Mouse (Mus musculus) myocyte (in vitro differentiated cells): ENCODE measurements around the gene Tenm4. TPM values are rescaled to one million over a fixed set of nuclear protein-coding genes. Genes with fewer than 3 reads are reported as not detected.

Experiments used
- H3K27me3 ChIP-seq: one replicate; pipeline ENCODE4 v1.6.1; 2011; ENCODE audit not compliant: control insufficient read depth, insufficient read depth, insufficient read length
- H3K36me3 ChIP-seq: one replicate; pipeline ENCODE4 v1.6.1; 2011; ENCODE audit not compliant: control insufficient read depth, insufficient read depth
- H3K4me2 ChIP-seq: one replicate; pipeline ENCODE4 v1.6.1; 2011; ENCODE audit warnings: low read depth, control low read depth
- H3K4me3 ChIP-seq: one replicate; pipeline ENCODE4 v1.5.1; 2011; ENCODE audit warnings: mild to moderate bottlenecking, control low read depth, moderate library complexity
- H3K79me2 ChIP-seq: one replicate; pipeline ENCODE4 v1.6.1; 2011; ENCODE audit not compliant: control insufficient read depth, insufficient read depth
- H3ac ChIP-seq: one replicate; pipeline ENCODE4 v1.6.1; 2011; ENCODE audit not compliant: control insufficient read depth, insufficient read length
- CEBPB ChIP-seq: IDR thresholded peaks from 2 replicates; pipeline ENCODE4 v1.6.1; 2011; ENCODE audit warnings: mild to moderate bottlenecking, moderate library complexity; ENCODE audit not compliant: poor library complexity, insufficient read depth, severe bottlenecking
- E2F4 ChIP-seq: IDR thresholded peaks from one replicate; pipeline ENCODE4 v1.6.1; 2011; ENCODE audit warnings: mild to moderate bottlenecking, control low read depth, moderate library complexity; ENCODE audit not compliant: insufficient read depth
- MAX ChIP-seq: IDR thresholded peaks from one replicate; pipeline ENCODE4 v1.6.1; 2011; ENCODE audit warnings: low read depth, mild to moderate bottlenecking, control low read depth
- MYOD1 ChIP-seq, 3 experiments: IDR thresholded peaks; one replicate each; pipeline ENCODE4 v1.6.1; 2011; ENCODE audit warnings: control low read depth in 2 of 3, low read depth in 2 of 3, mild to moderate bottlenecking in 2 of 3, moderate library complexity in 1 of 3; ENCODE audit not compliant: insufficient read length in 2 of 3, control insufficient read depth in 1 of 3
- MYOG ChIP-seq, 3 experiments: IDR thresholded peaks; one replicate each; pipeline ENCODE4 v1.6.1; 2011; ENCODE audit warnings: control low read depth in 2 of 3, low read depth in 2 of 3, mild to moderate bottlenecking in 2 of 3; ENCODE audit not compliant: insufficient read length in 2 of 3, control insufficient read depth in 1 of 3, insufficient read depth in 1 of 3
- POLR2A ChIP-seq: IDR thresholded peaks from one replicate; pipeline ENCODE4 v1.6.1; 2011; ENCODE audit warnings: low read depth, mild to moderate bottlenecking, control low read depth, moderate library complexity; ENCODE audit not compliant: insufficient read length
- POLR2AphosphoS2 ChIP-seq: IDR thresholded peaks from one replicate; pipeline ENCODE4 v1.6.1; 2011; ENCODE audit warnings: low read depth, control low read depth; ENCODE audit not compliant: insufficient read length
- REST ChIP-seq: IDR thresholded peaks from one replicate; pipeline ENCODE4 v1.6.1; 2011; ENCODE audit warnings: mild to moderate bottlenecking, control low read depth, moderate library complexity; ENCODE audit not compliant: insufficient read depth, insufficient read length
- SRF ChIP-seq: IDR thresholded peaks from one replicate; pipeline ENCODE4 v1.6.1; 2011; ENCODE audit warnings: low read depth; ENCODE audit not compliant: control insufficient read depth, insufficient read length
- TCF12 ChIP-seq: IDR thresholded peaks from one replicate; pipeline ENCODE4 v1.6.1; 2011; ENCODE audit warnings: mild to moderate bottlenecking, control low read depth; ENCODE audit not compliant: poor library complexity, insufficient read depth, severe bottlenecking
- TCF3 ChIP-seq: IDR thresholded peaks from one replicate; pipeline ENCODE4 v1.6.1; 2011; ENCODE audit warnings: low read depth, control low read depth; ENCODE audit not compliant: insufficient read length
- USF1 ChIP-seq: IDR thresholded peaks from one replicate; pipeline ENCODE4 v1.6.1; 2011; ENCODE audit warnings: low read depth, mild to moderate bottlenecking, control low read depth, moderate library complexity
- polyA plus RNA-seq: library from polyadenylated mRNA; unstranded; fragments of >200 nt; fragmentation: generic; extraction: Trizol; gene quantifications from one replicate; pipeline ENCODE4 v1.2.1, GENCODE M21; 2012; ENCODE audit warnings: missing spikeins

The Tenm4 gene
- polyA plus RNA-seq, 1 experiment, result 10.9 TPM

GRCm38 (mm10) chr7:96235847-96236246 is 64.8 kb downstream of the Tenm4 start:
- H3K79me2 ChIP-seq, result no peaks in the 10 kb centered on the region
- H3K36me3 ChIP-seq, result no peaks in the 10 kb centered on the region
- no peak overlapping the region for H3K4me2 ChIP-seq
- no peak overlapping the region for H3K4me3 ChIP-seq
- TF ChIP-seq SRF, result no peak
- TF ChIP-seq MYOD1 (IDR thresholded peaks at IDR 0.05; ENCODE audit: control insufficient read depth in 1 of 3, insufficient read length in 2 of 3, low read depth in 2 of 3), result no peak
- no peak for TF ChIP-seq E2F4
- no peak for TF ChIP-seq REST
- no peak for TF ChIP-seq TCF3
- TF ChIP-seq MYOG (IDR thresholded peaks at IDR 0.05; ENCODE audit: control insufficient read depth in 1 of 3, insufficient read depth in 1 of 3, insufficient read length in 2 of 3, low read depth in 2 of 3), result no peak
- no peak for TF ChIP-seq POLR2A
- TF ChIP-seq CEBPB, result no peak
- TF ChIP-seq USF1, result no peak
- TF ChIP-seq MAX, result no peak
- no peak for TF ChIP-seq POLR2AphosphoS2
- TF ChIP-seq TCF12, result no peak
- H3K27me3 ChIP-seq, result no peaks in the 10 kb centered on the region
- H3ac ChIP-seq, result no peak overlapping the region

DNA sequence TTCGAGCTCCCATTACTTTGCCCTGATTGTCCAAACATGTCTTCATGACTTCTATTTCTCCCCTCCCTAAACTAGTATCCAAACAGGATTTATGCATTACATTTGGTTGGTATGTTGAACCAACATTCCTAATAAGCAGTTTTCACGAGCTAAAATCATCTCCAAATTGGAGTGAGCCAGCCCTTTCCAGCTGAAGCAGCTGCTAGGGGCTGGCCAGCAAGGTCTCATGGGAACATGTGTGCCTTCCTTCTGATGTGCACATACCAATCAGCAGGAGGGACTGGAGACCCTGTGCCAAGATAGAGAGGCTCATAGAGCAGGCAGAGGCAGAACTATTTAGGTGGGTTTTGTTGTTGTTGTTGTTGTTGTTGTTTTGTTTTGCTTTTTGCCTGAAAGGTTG is 69.6 kb downstream of the Tenm4 start:
- Histone ChIP-seq H3K4me3 (no peak overlapping the region), H3K79me2 (no peaks in the 10 kb centered on the region), H3K36me3 (no peaks in the 10 kb centered on the region), H3K4me2 (no peak overlapping the region), H3K27me3 (no peaks in the 10 kb centered on the region), H3ac (no peak overlapping the region)
- TF ChIP-seq MYOG (IDR thresholded peaks at IDR 0.05; ENCODE audit: control insufficient read depth in 1 of 3, insufficient read depth in 1 of 3, insufficient read length in 2 of 3, low read depth in 2 of 3), result no peak
- no peak for TF ChIP-seq TCF12
- no peak for TF ChIP-seq POLR2A
- TF ChIP-seq CEBPB, result no peak
- no peak for TF ChIP-seq MAX
- no peak for TF ChIP-seq E2F4
- TF ChIP-seq POLR2AphosphoS2, result no peak

DNA sequence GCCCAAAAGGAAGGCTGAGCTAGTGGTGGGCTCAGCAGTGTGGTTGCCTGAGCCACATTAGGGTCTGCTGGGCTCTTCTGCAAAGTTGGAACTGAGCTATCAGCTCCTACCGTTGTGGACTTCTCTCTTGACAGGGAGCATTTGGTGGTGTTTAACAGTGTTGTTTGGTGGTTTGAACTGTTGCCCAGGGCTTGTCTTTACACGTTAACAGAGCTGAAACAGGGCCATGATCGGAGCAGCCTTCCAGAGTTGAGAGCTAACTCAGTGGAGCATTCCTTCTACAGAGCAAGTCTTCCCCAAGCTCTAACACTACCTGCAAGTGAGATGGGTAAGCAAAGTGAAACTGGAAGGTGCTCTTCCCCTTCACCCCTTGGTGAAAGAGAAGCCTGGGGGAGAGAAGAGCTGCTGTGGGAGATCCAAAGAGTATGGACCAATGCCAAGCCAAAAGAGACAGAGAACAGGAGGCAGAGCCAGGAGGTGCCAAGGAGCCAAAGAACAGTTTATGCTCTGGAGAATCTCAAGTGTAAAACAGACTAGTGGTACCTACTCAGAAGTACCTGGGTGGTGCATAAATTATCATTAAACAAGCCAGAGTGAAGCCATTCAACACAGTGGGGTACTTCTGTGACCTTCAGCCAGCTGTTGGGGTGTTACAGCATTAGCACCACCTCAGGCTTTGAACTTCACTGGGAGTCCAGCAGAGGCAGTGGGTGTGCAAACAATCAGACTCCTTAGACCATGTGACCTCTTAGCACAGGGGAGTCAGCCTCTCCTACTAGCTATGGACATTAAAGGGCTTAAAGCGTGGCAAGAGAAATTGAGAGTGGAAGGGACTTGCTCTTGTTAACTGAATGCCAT is 71.5 kb downstream of the Tenm4 start:
- H3K4me3 ChIP-seq, result no peak overlapping the region
- TF ChIP-seq TCF3 (no peak), CEBPB (no peak), E2F4 (no peak), MAX (no peak), REST (no peak), MYOG (IDR thresholded peaks at IDR 0.05; ENCODE audit: control insufficient read depth in 1 of 3, insufficient read depth in 1 of 3, insufficient read length in 2 of 3, low read depth in 2 of 3) (no peak), MYOD1 (IDR thresholded peaks at IDR 0.05; ENCODE audit: control insufficient read depth in 1 of 3, insufficient read length in 2 of 3, low read depth in 2 of 3) (no peak), USF1 (no peak), SRF (no peak), POLR2AphosphoS2 (no peak), TCF12 (no peak), POLR2A (no peak)
- no peak overlapping the region for H3K4me2 ChIP-seq
- no peaks in the 10 kb centered on the region for H3K36me3 ChIP-seq
- H3K79me2 ChIP-seq, result no peaks in the 10 kb centered on the region
- H3K27me3 ChIP-seq, result no peaks in the 10 kb centered on the region
- no peak overlapping the region for H3ac ChIP-seq

GRCm38 (mm10) chr7:96244796-96245195 is 73.8 kb downstream of the Tenm4 start:
- H3K4me2 ChIP-seq, result no peak overlapping the region
- TF ChIP-seq CEBPB (no peak), REST (no peak), E2F4 (no peak), SRF (no peak), USF1 (no peak), TCF3 (no peak)
- H3K36me3 ChIP-seq, result no peaks in the 10 kb centered on the region
- no peak overlapping the region for H3ac ChIP-seq
- H3K27me3 ChIP-seq, result no peaks in the 10 kb centered on the region
- H3K4me3 ChIP-seq, result no peak overlapping the region
- no peaks in the 10 kb centered on the region for H3K79me2 ChIP-seq

- TF ChIP-seq POLR2AphosphoS2, result no peak
- TF ChIP-seq SRF, result no peak
- TF ChIP-seq USF1, result no peak
- no peak for TF ChIP-seq POLR2A
- TF ChIP-seq MAX, result no peak
- TF ChIP-seq CEBPB, result no peak
- no peak for TF ChIP-seq MYOD1 (IDR thresholded peaks at IDR 0.05; ENCODE audit: control insufficient read depth in 1 of 3, insufficient read length in 2 of 3, low read depth in 2 of 3)
- no peak for TF ChIP-seq TCF3
- TF ChIP-seq TCF12, result no peak
- TF ChIP-seq REST, result no peak
- no peak for TF ChIP-seq E2F4
- no peak for TF ChIP-seq MYOG (IDR thresholded peaks at IDR 0.05; ENCODE audit: control insufficient read depth in 1 of 3, insufficient read depth in 1 of 3, insufficient read length in 2 of 3, low read depth in 2 of 3)
- Histone ChIP-seq H3K4me3 (no peak overlapping the region), H3K36me3 (no peaks in the 10 kb centered on the region), H3K79me2 (no peaks in the 10 kb centered on the region), H3ac (no peak overlapping the region), H3K27me3 (no peaks in the 10 kb centered on the region), H3K4me2 (no peak overlapping the region)
Observed at GRCm38 (mm10) chr7:96259630-96260029, 88.6 kb downstream of the Tenm4 start.
